19 mouse cellular contexts compared by ENCODE assay signal in the genomic region with DNA sequence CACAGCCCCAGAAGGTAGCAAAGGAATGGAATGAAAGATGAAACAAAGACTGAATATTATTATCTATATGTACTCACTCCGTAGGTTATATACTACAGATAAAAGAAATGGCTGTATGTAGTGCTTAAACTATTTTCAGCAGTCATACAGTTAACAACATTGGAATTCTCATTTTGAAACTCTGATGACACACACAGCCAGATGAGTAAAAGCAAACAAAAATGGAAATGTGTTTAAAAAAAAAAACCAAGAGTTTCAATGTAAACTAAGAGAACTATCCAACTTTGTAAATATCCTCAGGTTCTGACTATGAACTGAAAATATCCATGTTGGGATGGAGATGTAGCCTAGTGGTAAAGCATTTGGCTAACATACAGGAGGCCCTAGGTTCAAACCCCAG. TPM values are rescaled to one million over a fixed set of nuclear protein-coding genes. Genes with fewer than 3 reads are reported as not detected.
DNase-seq lines count a peak whose midpoint lies in the region; ATAC-seq and TF ChIP-seq lines count a peak whose summit lies in the region.
"Had no signal": no experiment of that assay in that cellular context is flagged by ENCODE, and none has a peak within 500 bp of the region (broad histone marks: within the 10 kb centered on the region; RNA-seq: fewer than 3 reads in every experiment).

No protein-coding gene starts in this region.

- peak overlapping the region; percentile 63; the same call in 1 of the 2 replicates for H3K27ac ChIP-seq in spleen, adult 2 months (ENCODE audit: insufficient read depth, low read length)
- no peak overlapping the region for H3K27ac ChIP-seq in intestine, postnatal 0 days (ENCODE audit: low read depth, low read length)
- no peak overlapping the region for H3K27ac ChIP-seq in midbrain, embryonic 11.5 days (ENCODE audit: low read depth, low read length)
- H3K27ac ChIP-seq: gastrocnemius, adult 2 months; hindbrain, embryonic 12.5 days; hindbrain, embryonic 15.5 days had no signal

- H3K9ac ChIP-seq in intestine, postnatal 0 days (ENCODE audit: low read depth, low read length): no peak overlapping the region
- no peak overlapping the region for H3K9ac ChIP-seq in midbrain, embryonic 11.5 days (ENCODE audit: low read length)
- H3K9ac ChIP-seq: forebrain, postnatal 0 days; hindbrain, embryonic 12.5 days; hindbrain, embryonic 15.5 days had no signal

- no peak overlapping the region for H3K4me3 ChIP-seq in spleen, adult 2 months (ENCODE audit: extremely low read depth, insufficient read depth, insufficient read length)
- H3K4me3 ChIP-seq in intestine, postnatal 0 days (ENCODE audit: low read depth, low read length): no peak overlapping the region
- no peak overlapping the region for H3K4me3 ChIP-seq in midbrain, embryonic 11.5 days (ENCODE audit: low read depth, low read length)
- H3K4me3 ChIP-seq: gastrocnemius, adult 2 months; hindbrain, embryonic 12.5 days; hindbrain, embryonic 15.5 days had no signal

- no peaks in the 10 kb centered on the region for H3K9me3 ChIP-seq in intestine, postnatal 0 days (ENCODE audit: control insufficient read depth)
- H3K9me3 ChIP-seq in midbrain, embryonic 11.5 days (ENCODE audit: control insufficient read depth, low read length): no peaks in the 10 kb centered on the region
- H3K9me3 ChIP-seq: G1E; hindbrain, embryonic 12.5 days; hindbrain, embryonic 15.5 days had no signal

- no peak for TF ChIP-seq POLR2A in spleen, adult 2 months (IDR thresholded peaks at IDR 0.05; ENCODE audit: low read depth, low read length)

- H3K4me2 ChIP-seq in intestine, postnatal 0 days (replicated peaks; ENCODE audit: low read depth): no peak overlapping the region
- no peak overlapping the region for H3K4me2 ChIP-seq in midbrain, embryonic 11.5 days
- H3K4me2 ChIP-seq: heart, embryonic 11.5 days; hindbrain, embryonic 12.5 days; hindbrain, embryonic 15.5 days had no signal

- 86% methylated on average over 1 of the region's 1 CpGs for WGBS in spleen, adult 2 months
- WGBS in intestine, postnatal 0 days: 80% methylated on average over 1 of the region's 1 CpGs
- whole genome bisulfite sequencing in midbrain, embryonic 11.5 days: 86% methylated on average over 1 of the region's 1 CpGs

- H3K27me3 ChIP-seq in spleen, adult 2 months (ENCODE audit: control insufficient read depth, insufficient read depth, low read length): no peaks in the 10 kb centered on the region
- H3K27me3 ChIP-seq in intestine, postnatal 0 days (replicated peaks; ENCODE audit: control insufficient read depth, insufficient read depth, low read length): no peaks in the 10 kb centered on the region
- no peaks in the 10 kb centered on the region for H3K27me3 ChIP-seq in midbrain, embryonic 11.5 days (ENCODE audit: control insufficient read depth, insufficient read depth, low read length)
- H3K27me3 ChIP-seq: hindbrain, embryonic 12.5 days; hindbrain, embryonic 15.5 days had no signal

- peaks cover 11% of the 10 kb centered on the region; the same call in 1 of the 2 replicates for H3K4me1 ChIP-seq in spleen, adult 2 months (ENCODE audit: control insufficient read depth, insufficient read depth, insufficient read length)
- H3K4me1 ChIP-seq in intestine, postnatal 0 days (replicated peaks; ENCODE audit: control insufficient read depth, insufficient read depth, low read length): no peaks in the 10 kb centered on the region
- no peaks in the 10 kb centered on the region for H3K4me1 ChIP-seq in midbrain, embryonic 11.5 days (ENCODE audit: control insufficient read depth, insufficient read depth, low read length)
- H3K4me1 ChIP-seq: hindbrain, embryonic 12.5 days; hindbrain, embryonic 15.5 days had no signal

- TF ChIP-seq CTCF in spleen, adult 2 months (IDR thresholded peaks at IDR 0.05; ENCODE audit: extremely low read depth, insufficient read depth, insufficient read length, insufficient replicate concordance): no peak
- TF ChIP-seq CTCF in intestine, postnatal 0 days (IDR thresholded peaks at IDR 0.05; ENCODE audit: low read depth): no peak

- DNase-seq in spleen, adult 2 months (ENCODE audit: low read depth in 1 of 2, low spot score in 2 of 2): no peak
- DNase-seq in spleen, postnatal 36 days (ENCODE audit: low spot score in 2 of 2): no peak
- peak; percentile 55 for DNase-seq in NIH3T3 (ENCODE audit: low read depth)
- DNase-seq in induced T-regulatory cell, adult 2 months (ENCODE audit: low read depth): peak; percentile 17
- no peak for DNase-seq in midbrain, embryonic 11.5 days (ENCODE audit: low spot score, missing footprints)
- DNase-seq: adrenal gland, adult 8-10 months; adrenal gland, postnatal 25 days; cerebellum, adult 18-20 months; cerebellum, adult 9-10 months; cerebellum, postnatal 14 days; forebrain, postnatal 0 days; gastrocnemius, adult 2 months; gastrocnemius, postnatal 14 days had no signal

- ATAC-seq in intestine, postnatal 0 days: no peak
- no peak for ATAC-seq in midbrain, embryonic 11.5 days (ENCODE audit: low FRiP score)
- ATAC-seq: forebrain, embryonic 14.5 days; forebrain, postnatal 0 days had no signal

- H3K36me3 ChIP-seq in spleen, adult 2 months (ENCODE audit: control insufficient read depth, insufficient read depth, low read length): peaks cover 6% of the 10 kb centered on the region
- H3K36me3 ChIP-seq in intestine, postnatal 0 days (ENCODE audit: control insufficient read depth, insufficient read depth): peaks cover 9% of the 10 kb centered on the region; the same call in 1 of the 2 replicates
- H3K36me3 ChIP-seq in midbrain, embryonic 11.5 days (ENCODE audit: control insufficient read depth, insufficient read depth, low read length): 0 out of 2 replicates have a peak, but pooled peaks cover 2% of the 10 kb centered on the region

RNA-seq across cellular contexts. Expression of a gene that starts 52.3 kb away (rescaled TPM):
- polyA plus RNA-seq in spleen, adult 2 months (2012; rRNA removed): 6.6 and 8.7 TPM in 2 replicates
- polyA plus RNA-seq in intestine, postnatal 0 days (2015; fragmentation: Nextera tagmentation; extraction: Ambion mirVana): 59.2 and 61.5 TPM in 2 replicates
- 154 and 164 TPM in 2 replicates for polyA plus RNA-seq in midbrain, embryonic 11.5 days (2014; fragmentation: Nextera tagmentation; extraction: Ambion mirVana)

Comparison
In these comparisons a context has a peak if more than half of its experiments do, and no peak if none do; other contexts are left out.
1. DNase-seq: peak in NIH3T3 (single experiment) and induced T-regulatory cell, adult 2 months (single experiment); none in spleen, adult 2 months (0 of 2), spleen, postnatal 36 days (0 of 2) and midbrain, embryonic 11.5 days (single experiment).